Mouse (Mus musculus) liver, adult 2 months (tissue): ENCODE measurements around the gene Asic3. TPM values are rescaled to one million over a fixed set of nuclear protein-coding genes. Genes with fewer than 3 reads are reported as not detected.

ENCODE experiments used
- DNase-seq: peaks from one replicate; pipeline ENCODE4 v3.0.0-alpha.2; 2011; ENCODE audit warnings: low read depth, low spot score; ENCODE audit errors: extremely low read depth
- H3K27ac ChIP-seq: fragments of 200-500 bp; replicated peaks from 2 replicates; pipeline ENCODE4 v1.5.1; 2012; ENCODE audit warnings: low read depth, mild to moderate bottlenecking, control low read depth, inconsistent platforms, low read length; ENCODE audit not compliant: insufficient read depth
- H3K27me3 ChIP-seq: fragments of 200-500 bp; 2 replicates; pipeline ENCODE4 v1.6.1; 2012; ENCODE audit warnings: mild to moderate bottlenecking, moderate library complexity, low read length, inconsistent platforms; ENCODE audit not compliant: control insufficient read depth, insufficient read depth
- H3K36me3 ChIP-seq: fragments of 200-500 bp; 2 replicates; pipeline ENCODE4 v1.6.1; 2012; ENCODE audit warnings: low read length, inconsistent platforms; ENCODE audit not compliant: control insufficient read depth, insufficient read depth
- H3K4me1 ChIP-seq: fragments of 200-500 bp; 2 replicates; pipeline ENCODE4 v1.6.1; 2011; ENCODE audit warnings: low read length; ENCODE audit not compliant: control insufficient read depth, insufficient read depth
- H3K4me3 ChIP-seq: fragments of 200-500 bp; 2 replicates; pipeline ENCODE4 v1.5.1; 2011; ENCODE audit warnings: low read depth, mild to moderate bottlenecking, control low read depth, low read length, moderate library complexity; ENCODE audit not compliant: insufficient read depth
- H3K79me2 ChIP-seq: fragments of 200-500 bp; 2 replicates; pipeline ENCODE4 v1.6.1; 2012; ENCODE audit warnings: inconsistent platforms, mild to moderate bottlenecking, low read length, moderate library complexity; ENCODE audit not compliant: control insufficient read depth, insufficient read depth
- H3K9ac ChIP-seq: fragments of 200-500 bp; 2 replicates; pipeline ENCODE4 v1.6.1; 2012; ENCODE audit warnings: low read depth, mild to moderate bottlenecking, control low read depth, inconsistent platforms, low read length
- CTCF ChIP-seq: fragments of 200-500 bp; IDR thresholded peaks from 2 replicates; pipeline ENCODE4 v1.5.1; 2011; ENCODE audit warnings: low read depth, low read length, control low read depth
- POLR2A ChIP-seq: fragments of 200-500 bp; IDR thresholded peaks from 2 replicates; pipeline ENCODE4 v1.6.1; 2011; ENCODE audit warnings: low read length, control low read depth; ENCODE audit not compliant: insufficient read depth; ENCODE audit errors: extremely low read depth
- WGBS: fragments of 180-500 bp; shearing (Covaris S2); methylation state at CpG from one replicate; pipeline ENCODE4 v1.1.7; 2018; 5-methylcytosine and 5-hydroxymethylcytosine counted together
- polyA plus RNA-seq: library from polyadenylated mRNA; depleted of rRNA; stranded (reverse); fragments of >200 nt; gene quantifications from 2 replicates; pipeline ENCODE4 v1.2.3, GENCODE M21; 2012
- total RNA-seq: library from RNA; depleted of rRNA; stranded (reverse); fragments of >200 nt; gene quantifications from 2 replicates; pipeline ENCODE4 v1.2.3, GENCODE M21; 2014

The Asic3 gene
- total and polyA plus RNA-seq, 2 experiments, result 0.84 TPM; not detected in 1

DNA sequence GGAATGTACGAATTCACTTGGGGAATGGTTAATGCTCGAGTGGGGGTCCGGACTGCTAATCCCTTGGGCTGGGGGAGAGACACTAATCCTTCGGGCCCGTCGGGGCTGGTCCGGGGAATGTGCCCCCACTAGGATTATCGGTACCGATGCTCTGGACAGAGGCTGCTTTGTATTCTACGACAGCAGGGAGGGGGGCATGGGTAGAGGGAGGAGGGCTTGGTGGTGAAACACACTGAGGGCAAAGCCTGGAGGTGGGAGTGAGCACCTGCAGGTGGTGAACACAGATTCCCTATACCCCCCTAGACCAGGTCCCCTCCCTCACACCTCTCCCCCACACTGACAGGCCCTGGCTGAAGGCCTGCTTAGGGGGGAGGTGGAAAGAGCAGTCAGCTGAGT is 12.8 kb downstream of the Asic3 start:
- Histone ChIP-seq H3K36me3 (peaks cover 3% of the 10 kb centered on the region; the same call in 1 of the 2 replicates), H3K4me1 (peaks cover 13% of the 10 kb centered on the region), H3K27me3 (no peaks in the 10 kb centered on the region), H3K27ac (no peak overlapping the region), H3K4me3 (0 out of 2 replicates have a peak overlapping the region, but pooled peaks have one; percentile 76), H3K9ac (peak overlapping the region; percentile 95), H3K79me2 (peaks cover 6% of the 10 kb centered on the region; the same call in 1 of the 2 replicates)
- DNase-seq, result no peak
- WGBS, result 18% methylated on average over 10 of the region's 10 CpGs
- TF ChIP-seq CTCF (no peak), POLR2A (no peak)

DNA sequence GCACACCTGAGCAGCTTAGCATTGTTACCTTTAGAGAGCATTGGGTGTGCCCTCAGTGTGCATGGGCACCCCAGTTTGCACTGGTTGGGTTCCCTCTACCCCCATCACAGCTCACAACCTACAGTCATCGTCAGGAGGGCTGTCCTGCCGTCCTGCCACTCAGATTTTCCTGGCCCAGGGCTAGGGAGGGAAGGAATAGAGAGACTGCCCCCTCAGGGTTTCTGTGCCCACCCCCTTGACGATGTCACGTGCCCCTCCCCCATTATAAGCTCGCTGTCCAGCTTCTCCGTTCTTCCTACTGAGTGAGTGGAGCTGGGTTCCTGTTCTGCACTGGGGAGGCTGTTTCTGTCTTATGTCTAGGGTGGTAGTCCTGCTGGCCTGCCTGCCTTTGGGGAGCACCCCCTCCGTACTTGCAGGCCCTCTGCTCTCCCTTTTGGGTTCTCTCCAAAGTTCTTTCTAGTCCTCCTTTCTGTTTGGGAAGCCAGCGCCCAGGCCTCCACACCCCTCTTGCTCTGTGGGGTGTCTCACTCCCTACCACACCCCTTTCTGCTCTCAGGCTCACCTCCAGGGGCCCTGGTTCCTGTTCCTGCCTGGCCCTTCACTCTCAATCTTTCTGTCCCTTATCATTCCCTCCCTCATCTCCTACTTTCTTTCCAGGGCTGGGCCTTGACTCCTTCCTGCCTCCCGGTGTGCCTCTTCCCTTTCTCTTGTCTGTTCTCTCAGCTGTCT is 13.5 kb downstream of the Asic3 start:
- peaks cover 13% of the 10 kb centered on the region for H3K4me1 ChIP-seq
- H3K27ac ChIP-seq, result no peak overlapping the region
- H3K36me3 ChIP-seq, result peaks cover 4% of the 10 kb centered on the region; the same call in 1 of the 2 replicates
- peaks cover 6% of the 10 kb centered on the region; the same call in 1 of the 2 replicates for H3K79me2 ChIP-seq
- no peaks in the 10 kb centered on the region for H3K27me3 ChIP-seq
- no peak overlapping the region for H3K4me3 ChIP-seq
- TF ChIP-seq CTCF (no peak), POLR2A (no peak)
- 0 out of 2 replicates have a peak overlapping the region, but pooled peaks have one; percentile 8 for H3K9ac ChIP-seq
- no peak for DNase-seq
- 40% methylated on average over 9 of the region's 9 CpGs for WGBS

DNA sequence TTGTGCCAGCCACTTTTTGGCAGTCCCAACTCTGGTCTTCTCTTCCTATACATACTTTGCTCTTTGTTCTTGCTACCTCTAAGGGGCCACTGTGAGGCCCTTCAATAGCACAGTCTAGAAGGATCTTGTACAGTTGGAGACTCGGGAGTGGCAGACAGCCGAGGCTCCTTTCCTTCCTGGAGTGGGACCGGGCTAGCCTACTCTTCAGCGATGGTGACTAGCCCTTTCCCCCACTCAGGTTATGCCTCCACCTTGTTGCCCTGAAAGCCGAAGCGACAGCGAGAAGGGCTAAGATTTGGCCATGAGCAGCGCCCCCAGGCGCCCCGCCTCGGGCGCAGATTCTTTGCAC is 14.1 kb downstream of the Asic3 start:
- Histone ChIP-seq H3K4me1 (peaks cover 13% of the 10 kb centered on the region), H3K9ac (no peak overlapping the region), H3K27ac (no peak overlapping the region), H3K27me3 (no peaks in the 10 kb centered on the region), H3K4me3 (no peak overlapping the region), H3K79me2 (peaks cover 6% of the 10 kb centered on the region; the same call in 1 of the 2 replicates), H3K36me3 (peaks cover 4% of the 10 kb centered on the region; the same call in 1 of the 2 replicates)
- no peak for TF ChIP-seq POLR2A
- TF ChIP-seq CTCF, result no peak
- DNase-seq, result no peak
- WGBS, result 39% methylated on average over 12 of the region's 12 CpGs

DNA sequence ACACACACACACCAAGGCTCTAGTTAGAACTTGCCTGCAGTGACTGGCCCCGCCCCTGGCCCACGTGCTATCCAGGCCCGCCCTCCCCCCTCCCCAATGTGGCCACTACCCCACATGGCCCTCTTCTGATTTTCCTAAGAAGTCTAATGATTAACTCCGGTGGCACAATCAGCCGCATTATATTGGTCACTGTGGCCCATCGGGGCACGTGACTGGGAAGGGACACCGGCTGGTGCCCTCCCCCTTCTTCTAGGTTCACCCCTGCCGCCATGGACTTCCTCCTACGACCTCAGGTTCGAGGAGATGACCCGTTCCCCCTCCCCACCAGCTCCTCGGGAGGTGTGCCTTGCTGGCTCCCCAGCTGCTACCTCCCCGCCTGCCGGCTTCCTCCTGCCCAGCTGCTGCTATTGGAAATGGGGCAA is 14.8 kb downstream of the Asic3 start:
- no peak for TF ChIP-seq CTCF
- 0 out of 2 replicates have a peak, but pooled peaks have one; percentile 14 for TF ChIP-seq POLR2A
- peaks cover 8% of the 10 kb centered on the region; the same call in 1 of the 2 replicates for H3K36me3 ChIP-seq
- DNase-seq, result peak; percentile 92
- H3K4me3 ChIP-seq, result peak overlapping the region; percentile 89
- peak overlapping the region; percentile 78 for H3K9ac ChIP-seq
- WGBS, result 14% methylated on average over 15 of the region's 15 CpGs
- H3K27me3 ChIP-seq, result no peaks in the 10 kb centered on the region
- peaks cover 9% of the 10 kb centered on the region for H3K4me1 ChIP-seq
- peak overlapping the region; percentile 72 for H3K27ac ChIP-seq
- peaks cover 4% of the 10 kb centered on the region; the same call in 1 of the 2 replicates for H3K79me2 ChIP-seq

DNA sequence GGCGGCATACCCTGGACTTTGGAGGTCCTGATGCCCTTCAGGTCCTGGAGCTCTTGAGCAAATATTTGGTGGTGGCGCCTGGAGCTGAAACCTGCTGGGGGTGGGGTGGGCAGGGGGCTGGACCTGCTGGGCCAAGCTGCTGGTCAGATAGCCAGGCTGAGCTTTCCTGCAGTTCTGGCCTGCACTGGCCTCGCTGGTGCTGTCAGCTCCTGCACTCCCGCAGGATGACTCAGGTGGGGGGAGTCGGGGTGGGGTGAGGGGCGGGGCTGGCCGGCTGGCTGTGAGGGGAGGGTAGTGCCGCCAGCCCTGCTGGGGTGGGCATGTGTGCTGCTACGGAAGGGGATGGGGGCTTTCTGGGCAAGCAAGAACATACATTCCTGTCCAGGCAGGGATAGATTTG is 15.4 kb downstream of the Asic3 start:
- Histone ChIP-seq H3K4me1 (peaks cover 8% of the 10 kb centered on the region; the same call in 1 of the 2 replicates), H3K36me3 (peaks cover 12% of the 10 kb centered on the region; the same call in 1 of the 2 replicates), H3K79me2 (peaks cover 4% of the 10 kb centered on the region; the same call in 1 of the 2 replicates), H3K9ac (peak overlapping the region; percentile 78), H3K27me3 (no peaks in the 10 kb centered on the region), H3K4me3 (peak overlapping the region; percentile 89), H3K27ac (peak overlapping the region; percentile 72)
- DNase-seq, result no peak
- WGBS, result 19% methylated on average over 8 of the region's 9 CpGs
- TF ChIP-seq POLR2A (no peak), CTCF (no peak)

DNA sequence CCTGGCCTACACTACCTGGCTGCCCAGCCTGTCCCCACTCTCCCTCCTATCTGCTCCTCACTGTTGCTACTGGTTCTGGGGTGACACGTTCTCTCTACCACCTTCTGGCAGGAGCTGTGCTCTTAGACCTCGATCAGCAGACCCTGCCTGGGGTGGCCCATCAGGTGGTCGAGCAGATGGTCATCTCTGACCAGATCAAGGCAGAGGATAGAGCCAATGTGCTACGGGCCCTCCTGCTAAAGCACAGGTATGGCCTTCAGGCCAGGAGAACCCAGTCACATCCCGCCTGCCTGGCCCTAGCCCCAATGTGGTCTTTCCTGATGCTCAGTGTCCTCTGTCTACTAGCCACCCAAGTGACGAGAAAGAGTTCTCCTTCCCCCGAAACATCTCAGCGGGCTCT is 20.8 kb downstream of the Asic3 start:
- Histone ChIP-seq H3K4me3 (no peak overlapping the region), H3K27ac (no peak overlapping the region), H3K27me3 (no peaks in the 10 kb centered on the region), H3K9ac (no peak overlapping the region), H3K36me3 (peaks cover 24% of the 10 kb centered on the region; the same call in 1 of the 2 replicates), H3K79me2 (no peaks in the 10 kb centered on the region), H3K4me1 (no peaks in the 10 kb centered on the region)
- 94% methylated on average over 8 of the region's 8 CpGs for WGBS
- no peak for DNase-seq
- TF ChIP-seq CTCF, result no peak
- no peak for TF ChIP-seq POLR2A
